Mouse (Mus musculus): Measurements from ENCODE around the gene Ush2a. TPM values are rescaled to one million over a fixed set of nuclear protein-coding genes. Genes with fewer than 3 reads are reported as not detected.

Ush2a gene
- total and polyA plus RNA-seq, 2 experiments, result under 0.01 TPM

- H3K4me1 ChIP-seq (ENCODE audit: control insufficient read depth, insufficient read depth, low read length), result no peaks in the 10 kb centered on the region
- H3K27ac ChIP-seq (replicated peaks; ENCODE audit: insufficient read depth, low read depth, low read length), result no peak overlapping the region
- TF ChIP-seq POLR2A (IDR thresholded peaks at IDR 0.05; ENCODE audit: extremely low read depth, insufficient read depth, low read length) (no peak), CTCF (IDR thresholded peaks at IDR 0.05; ENCODE audit: low read depth, low read length) (no peak)
- no peaks in the 10 kb centered on the region for H3K79me2 ChIP-seq (ENCODE audit: control insufficient read depth, insufficient read depth, low read length)
- H3K4me3 ChIP-seq (ENCODE audit: insufficient read depth, low read depth, low read length), result no peak overlapping the region
- DNase-seq (ENCODE audit: extremely low read depth, low read depth, low spot score), result no peak
- WGBS, result 82% methylated on average over 10 of the region's 10 CpGs
- H3K27me3 ChIP-seq (ENCODE audit: control insufficient read depth, insufficient read depth, low read length), result 0 out of 2 replicates have a peak, but pooled peaks cover 3% of the 10 kb centered on the region
- H3K36me3 ChIP-seq (ENCODE audit: control insufficient read depth, insufficient read depth, low read length), result no peaks in the 10 kb centered on the region
- H3K9ac ChIP-seq (ENCODE audit: low read depth, low read length), result no peak overlapping the region
Observed at GRCm38 (mm10) chr1:188468371-188468783, 206.6 kb downstream of the Ush2a start.

- Histone ChIP-seq H3K36me3 (ENCODE audit: control insufficient read depth, insufficient read depth, low read length) (no peaks in the 10 kb centered on the region), H3K79me2 (ENCODE audit: control insufficient read depth, insufficient read depth, low read length) (no peaks in the 10 kb centered on the region), H3K4me1 (ENCODE audit: control insufficient read depth, insufficient read depth, low read length) (no peaks in the 10 kb centered on the region), H3K4me3 (ENCODE audit: insufficient read depth, low read depth, low read length) (no peak overlapping the region), H3K27me3 (ENCODE audit: control insufficient read depth, insufficient read depth, low read length) (no peaks in the 10 kb centered on the region), H3K27ac (replicated peaks; ENCODE audit: insufficient read depth, low read depth, low read length) (no peak overlapping the region), H3K9ac (ENCODE audit: low read depth, low read length) (no peak overlapping the region)
- TF ChIP-seq POLR2A (IDR thresholded peaks at IDR 0.05; ENCODE audit: extremely low read depth, insufficient read depth, low read length), result no peak
- no peak for TF ChIP-seq CTCF (IDR thresholded peaks at IDR 0.05; ENCODE audit: low read depth, low read length)
- 88% methylated on average over 5 of the region's 5 CpGs for WGBS
- DNase-seq (ENCODE audit: extremely low read depth, low read depth, low spot score), result no peak
Observed at GRCm38 (mm10) chr1:188504958-188505357, 243.1 kb downstream of the Ush2a start.

- H3K9ac ChIP-seq (ENCODE audit: low read depth, low read length), result no peak overlapping the region
- H3K36me3 ChIP-seq (ENCODE audit: control insufficient read depth, insufficient read depth, low read length), result no peaks in the 10 kb centered on the region
- no peak overlapping the region for H3K4me3 ChIP-seq (ENCODE audit: insufficient read depth, low read depth, low read length)
- WGBS, result 85% methylated on average over 8 of the region's 8 CpGs
- H3K27ac ChIP-seq (replicated peaks; ENCODE audit: insufficient read depth, low read depth, low read length), result no peak overlapping the region
- no peaks in the 10 kb centered on the region for H3K4me1 ChIP-seq (ENCODE audit: control insufficient read depth, insufficient read depth, low read length)
- DNase-seq (ENCODE audit: extremely low read depth, low read depth, low spot score), result no peak
- no peaks in the 10 kb centered on the region for H3K27me3 ChIP-seq (ENCODE audit: control insufficient read depth, insufficient read depth, low read length)
- H3K79me2 ChIP-seq (ENCODE audit: control insufficient read depth, insufficient read depth, low read length), result no peaks in the 10 kb centered on the region
- no peak for TF ChIP-seq POLR2A (IDR thresholded peaks at IDR 0.05; ENCODE audit: extremely low read depth, insufficient read depth, low read length)
- no peak for TF ChIP-seq CTCF (IDR thresholded peaks at IDR 0.05; ENCODE audit: low read depth, low read length)
Observed at GRCm38 (mm10) chr1:188518792-188519191, 257.0 kb downstream of the Ush2a start.

DNA sequence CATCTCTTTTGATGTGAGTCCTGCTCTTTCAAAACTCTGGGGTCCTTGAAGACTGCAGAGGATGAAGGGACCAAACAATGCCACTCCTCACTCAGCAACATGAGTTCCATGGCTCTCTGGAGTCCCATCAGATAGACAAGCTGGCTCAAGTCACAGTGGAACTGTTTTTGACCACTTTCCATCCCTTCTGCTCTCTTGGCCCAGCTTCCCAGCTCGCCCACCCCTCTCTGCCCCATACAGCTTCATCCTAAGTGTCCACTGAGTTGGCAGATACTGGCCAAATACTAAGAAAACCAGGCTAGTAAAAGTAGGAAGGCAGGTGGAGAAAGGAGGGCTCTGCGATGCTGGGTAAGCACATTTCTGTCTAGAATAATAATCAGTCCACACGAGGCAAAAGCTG, 265.6 kb downstream of the Ush2a start:
- no peaks in the 10 kb centered on the region for H3K79me2 ChIP-seq (ENCODE audit: control insufficient read depth, insufficient read depth, low read length)
- WGBS, result 51% methylated on average over 3 of the region's 3 CpGs
- H3K27ac ChIP-seq (replicated peaks; ENCODE audit: insufficient read depth, low read depth, low read length), result no peak overlapping the region
- H3K36me3 ChIP-seq (ENCODE audit: control insufficient read depth, insufficient read depth, low read length), result no peaks in the 10 kb centered on the region
- H3K4me1 ChIP-seq (ENCODE audit: control insufficient read depth, insufficient read depth, low read length), result no peaks in the 10 kb centered on the region
- H3K4me3 ChIP-seq (ENCODE audit: insufficient read depth, low read depth, low read length), result no peak overlapping the region
- DNase-seq (ENCODE audit: extremely low read depth, low read depth, low spot score), result no peak
- no peak for TF ChIP-seq CTCF (IDR thresholded peaks at IDR 0.05; ENCODE audit: low read depth, low read length)
- no peak for TF ChIP-seq POLR2A (IDR thresholded peaks at IDR 0.05; ENCODE audit: extremely low read depth, insufficient read depth, low read length)
- no peak overlapping the region for H3K9ac ChIP-seq (ENCODE audit: low read depth, low read length)
- no peaks in the 10 kb centered on the region for H3K27me3 ChIP-seq (ENCODE audit: control insufficient read depth, insufficient read depth, low read length)

- Histone ChIP-seq H3K79me2 (ENCODE audit: control insufficient read depth, insufficient read depth, low read length) (no peaks in the 10 kb centered on the region), H3K27me3 (ENCODE audit: control insufficient read depth, insufficient read depth, low read length) (no peaks in the 10 kb centered on the region), H3K36me3 (ENCODE audit: control insufficient read depth, insufficient read depth, low read length) (no peaks in the 10 kb centered on the region), H3K9ac (ENCODE audit: low read depth, low read length) (no peak overlapping the region), H3K27ac (replicated peaks; ENCODE audit: insufficient read depth, low read depth, low read length) (no peak overlapping the region), H3K4me1 (ENCODE audit: control insufficient read depth, insufficient read depth, low read length) (no peaks in the 10 kb centered on the region), H3K4me3 (ENCODE audit: insufficient read depth, low read depth, low read length) (no peak overlapping the region)
- DNase-seq (ENCODE audit: extremely low read depth, low read depth, low spot score), result no peak
- WGBS, result 91% methylated on average over 6 of the region's 6 CpGs
- TF ChIP-seq POLR2A (IDR thresholded peaks at IDR 0.05; ENCODE audit: extremely low read depth, insufficient read depth, low read length) (no peak), CTCF (IDR thresholded peaks at IDR 0.05; ENCODE audit: low read depth, low read length) (no peak)
Observed at GRCm38 (mm10) chr1:188529606-188530131, 267.8 kb downstream of the Ush2a start.

DNA sequence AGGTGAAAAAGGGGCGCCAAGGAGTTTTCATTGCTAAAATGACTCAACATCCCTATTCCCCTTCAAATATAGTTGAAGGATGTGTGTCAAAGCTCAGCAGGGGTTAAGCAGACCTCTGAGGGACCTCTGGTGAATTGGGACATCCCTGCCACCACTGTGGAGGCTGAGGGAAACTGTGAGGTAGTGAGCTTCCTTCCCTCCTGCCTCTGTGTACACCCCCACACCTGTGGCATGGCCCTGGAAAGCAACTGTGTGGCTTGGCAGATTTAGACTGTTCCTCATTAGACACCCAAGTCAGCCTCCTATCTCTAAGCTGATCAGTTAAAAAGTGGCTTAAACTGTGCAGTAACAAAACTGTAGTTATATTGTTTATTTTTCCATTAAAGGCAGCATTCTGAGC, 275.2 kb downstream of the Ush2a start:
- Histone ChIP-seq H3K4me1 (ENCODE audit: control insufficient read depth, insufficient read depth, low read length) (no peaks in the 10 kb centered on the region), H3K27ac (replicated peaks; ENCODE audit: insufficient read depth, low read depth, low read length) (no peak overlapping the region), H3K9ac (ENCODE audit: low read depth, low read length) (no peak overlapping the region), H3K36me3 (ENCODE audit: control insufficient read depth, insufficient read depth, low read length) (no peaks in the 10 kb centered on the region), H3K4me3 (ENCODE audit: insufficient read depth, low read depth, low read length) (no peak overlapping the region), H3K27me3 (ENCODE audit: control insufficient read depth, insufficient read depth, low read length) (no peaks in the 10 kb centered on the region), H3K79me2 (ENCODE audit: control insufficient read depth, insufficient read depth, low read length) (no peaks in the 10 kb centered on the region)
- no peak for DNase-seq (ENCODE audit: extremely low read depth, low read depth, low spot score)
- WGBS, result 76% methylated on average over 1 of the region's 1 CpGs
- TF ChIP-seq CTCF (IDR thresholded peaks at IDR 0.05; ENCODE audit: low read depth, low read length), result no peak
- TF ChIP-seq POLR2A (IDR thresholded peaks at IDR 0.05; ENCODE audit: extremely low read depth, insufficient read depth, low read length), result no peak
